Mouse (Mus musculus): ENCODE measurements around the gene 1700019D03Rik. TPM values are rescaled to one million over a fixed set of nuclear protein-coding genes. Genes with fewer than 3 reads are reported as not detected.

1700019D03Rik gene
- polyA plus RNA-seq, 1 experiment = 2.1 TPM

GRCm38 (mm10) chr1:53014716-53015115 lies 5.3 kb downstream of the 1700019D03Rik start:
- Histone ChIP-seq H3K4me1 (ENCODE audit: control insufficient read depth, insufficient read depth, insufficient read length, low read length) (no peaks in the 10 kb centered on the region), H3K27ac (ENCODE audit: insufficient read depth, low read depth, low read length) (no peak overlapping the region), H3K36me3 (ENCODE audit: control insufficient read depth, insufficient read depth, low read length) (no peaks in the 10 kb centered on the region), H3K4me3 (ENCODE audit: low read depth, low read length) (no peak overlapping the region), H3K27me3 (ENCODE audit: control insufficient read depth, insufficient read depth, low read length) (no peaks in the 10 kb centered on the region)
- TF ChIP-seq CTCF (IDR thresholded peaks at IDR 0.05; ENCODE audit: extremely low read depth, insufficient read length, insufficient replicate concordance, low read depth, low read length) (no peak), POLR2A (IDR thresholded peaks at IDR 0.05; ENCODE audit: low read depth, low read length) (no peak)
- 69% methylated on average over 6 of the region's 6 CpGs for WGBS

DNA sequence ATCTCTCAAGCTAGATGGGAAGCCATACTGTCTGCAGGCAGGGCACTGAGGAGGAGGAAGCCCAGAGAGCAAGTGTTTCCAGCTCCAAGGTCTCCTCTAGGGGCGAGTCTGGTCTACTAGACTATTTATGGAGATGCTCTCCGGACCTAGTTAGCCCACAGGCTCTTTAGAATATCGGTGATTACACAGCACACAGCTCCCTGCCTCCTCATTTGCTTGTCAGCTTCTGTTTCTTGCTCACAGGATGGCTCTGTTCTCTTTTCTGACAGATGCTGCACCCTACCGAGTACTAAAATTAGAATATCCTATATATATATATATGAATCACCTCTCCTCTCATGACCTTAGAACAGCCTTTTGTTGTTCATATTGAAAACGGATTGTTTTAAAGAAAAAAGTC lies 33.3 kb downstream of the 1700019D03Rik start:
- H3K4me3 ChIP-seq (ENCODE audit: low read depth, low read length) = no peak overlapping the region
- 65% methylated on average over 5 of the region's 5 CpGs for whole genome bisulfite sequencing

GRCm38 (mm10) chr1:52973198-52973597 lies 46.8 kb downstream of the 1700019D03Rik start:
- H3K4me1 ChIP-seq (ENCODE audit: control insufficient read depth, insufficient read depth, insufficient read length, low read length) = no peaks in the 10 kb centered on the region
- TF ChIP-seq POLR2A (IDR thresholded peaks at IDR 0.05; ENCODE audit: low read depth, low read length) (no peak), CTCF (IDR thresholded peaks at IDR 0.05; ENCODE audit: extremely low read depth, insufficient read length, insufficient replicate concordance, low read depth, low read length) (no peak)
- no peak overlapping the region for H3K4me3 ChIP-seq (ENCODE audit: low read depth, low read length)
- H3K27ac ChIP-seq (ENCODE audit: insufficient read depth, low read depth, low read length) = no peak overlapping the region
- H3K27me3 ChIP-seq (ENCODE audit: control insufficient read depth, insufficient read depth, low read length) = no peaks in the 10 kb centered on the region
- H3K36me3 ChIP-seq (ENCODE audit: control insufficient read depth, insufficient read depth, low read length) = no peaks in the 10 kb centered on the region
- WGBS = 55% methylated on average over 5 of the region's 5 CpGs

More for the DNA sequence above, 33.3 kb downstream of the 1700019D03Rik start:
- no peak for TF ChIP-seq POLR2A (IDR thresholded peaks at IDR 0.05; ENCODE audit: low read depth, low read length)
- TF ChIP-seq CTCF (IDR thresholded peaks at IDR 0.05; ENCODE audit: extremely low read depth, insufficient read length, insufficient replicate concordance, low read depth, low read length) = no peak
- H3K36me3 ChIP-seq (ENCODE audit: control insufficient read depth, insufficient read depth, low read length) = no peaks in the 10 kb centered on the region
- no peak overlapping the region for H3K27ac ChIP-seq (ENCODE audit: insufficient read depth, low read depth, low read length)
- no peaks in the 10 kb centered on the region for H3K27me3 ChIP-seq (ENCODE audit: control insufficient read depth, insufficient read depth, low read length)
- no peaks in the 10 kb centered on the region for H3K4me1 ChIP-seq (ENCODE audit: control insufficient read depth, insufficient read depth, insufficient read length, low read length)

- H3K36me3 ChIP-seq (ENCODE audit: control insufficient read depth, insufficient read depth, low read length) = no peaks in the 10 kb centered on the region
- H3K4me3 ChIP-seq (ENCODE audit: low read depth, low read length) = no peak overlapping the region
- TF ChIP-seq CTCF (IDR thresholded peaks at IDR 0.05; ENCODE audit: extremely low read depth, insufficient read length, insufficient replicate concordance, low read depth, low read length) (no peak), POLR2A (IDR thresholded peaks at IDR 0.05; ENCODE audit: low read depth, low read length) (no peak)
- H3K27ac ChIP-seq (ENCODE audit: insufficient read depth, low read depth, low read length) = no peak overlapping the region
- H3K27me3 ChIP-seq (ENCODE audit: control insufficient read depth, insufficient read depth, low read length) = no peaks in the 10 kb centered on the region
- WGBS = 74% methylated on average over 2 of the region's 2 CpGs
- H3K4me1 ChIP-seq (ENCODE audit: control insufficient read depth, insufficient read depth, insufficient read length, low read length) = no peaks in the 10 kb centered on the region
Measured at GRCm38 (mm10) chr1:52971881-52972503, 48.0 kb downstream of the 1700019D03Rik start.

DNA sequence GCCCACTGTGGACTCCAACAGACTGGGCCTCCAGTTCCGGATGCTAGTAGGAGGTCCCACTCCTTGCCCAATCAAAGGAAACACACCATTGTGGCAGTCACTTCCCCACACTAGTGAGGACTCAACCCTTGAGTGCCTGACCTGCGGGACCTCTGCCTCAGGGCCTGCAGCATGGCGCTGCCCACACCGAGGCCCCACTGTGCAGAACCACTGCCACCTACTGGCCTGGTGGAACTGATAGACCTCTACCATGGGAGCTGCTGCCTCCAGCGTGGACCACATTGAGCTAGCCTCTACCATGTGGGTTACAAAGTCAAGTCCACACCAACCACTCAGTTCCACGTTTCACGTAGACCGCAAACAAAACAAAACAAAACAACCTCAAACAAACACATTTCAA lies 55.4 kb downstream of the 1700019D03Rik start:
- no peaks in the 10 kb centered on the region for H3K36me3 ChIP-seq (ENCODE audit: control insufficient read depth, insufficient read depth, low read length)
- no peak for TF ChIP-seq POLR2A (IDR thresholded peaks at IDR 0.05; ENCODE audit: low read depth, low read length)
- no peak for TF ChIP-seq CTCF (IDR thresholded peaks at IDR 0.05; ENCODE audit: extremely low read depth, insufficient read length, insufficient replicate concordance, low read depth, low read length)
- no peak overlapping the region for H3K4me3 ChIP-seq (ENCODE audit: low read depth, low read length)
- 71% methylated on average over 8 of the region's 8 CpGs for WGBS
- no peaks in the 10 kb centered on the region for H3K27me3 ChIP-seq (ENCODE audit: control insufficient read depth, insufficient read depth, low read length)
- no peaks in the 10 kb centered on the region for H3K4me1 ChIP-seq (ENCODE audit: control insufficient read depth, insufficient read depth, insufficient read length, low read length)
- no peak overlapping the region for H3K27ac ChIP-seq (ENCODE audit: insufficient read depth, low read depth, low read length)

- WGBS = 73% methylated on average over 2 of the region's 2 CpGs
- TF ChIP-seq POLR2A (IDR thresholded peaks at IDR 0.05; ENCODE audit: low read depth, low read length) (no peak), CTCF (IDR thresholded peaks at IDR 0.05; ENCODE audit: extremely low read depth, insufficient read length, insufficient replicate concordance, low read depth, low read length) (no peak)
- H3K4me1 ChIP-seq (ENCODE audit: control insufficient read depth, insufficient read depth, insufficient read length, low read length) = no peaks in the 10 kb centered on the region
Measured at GRCm38 (mm10) chr1:52963097-52963496, 56.9 kb downstream of the 1700019D03Rik start.

GRCm38 (mm10) chr1:52960191-52960590 lies 59.8 kb downstream of the 1700019D03Rik start:
- WGBS = 28% methylated on average over 6 of the region's 6 CpGs
- H3K27ac ChIP-seq (ENCODE audit: insufficient read depth, low read depth, low read length) = no peak overlapping the region
- no peak for TF ChIP-seq CTCF (IDR thresholded peaks at IDR 0.05; ENCODE audit: extremely low read depth, insufficient read length, insufficient replicate concordance, low read depth, low read length)
- TF ChIP-seq POLR2A (IDR thresholded peaks at IDR 0.05; ENCODE audit: low read depth, low read length) = no peak
- no peaks in the 10 kb centered on the region for H3K36me3 ChIP-seq (ENCODE audit: control insufficient read depth, insufficient read depth, low read length)
- H3K27me3 ChIP-seq (ENCODE audit: control insufficient read depth, insufficient read depth, low read length) = no peaks in the 10 kb centered on the region
- no peak overlapping the region for H3K4me3 ChIP-seq (ENCODE audit: low read depth, low read length)
- no peaks in the 10 kb centered on the region for H3K4me1 ChIP-seq (ENCODE audit: control insufficient read depth, insufficient read depth, insufficient read length, low read length)

More at GRCm38 (mm10) chr1:52963097-52963496, 56.9 kb downstream of the 1700019D03Rik start:
- Histone ChIP-seq H3K36me3 (ENCODE audit: control insufficient read depth, insufficient read depth, low read length) (no peaks in the 10 kb centered on the region), H3K27ac (ENCODE audit: insufficient read depth, low read depth, low read length) (no peak overlapping the region), H3K4me3 (ENCODE audit: low read depth, low read length) (no peak overlapping the region), H3K27me3 (ENCODE audit: control insufficient read depth, insufficient read depth, low read length) (no peaks in the 10 kb centered on the region)

All from small intestine, adult 2 months (tissue).